Mouse (Mus musculus) C2C12 (cell line): ENCODE data around the gene Ei24. TPM values are rescaled to one million over a fixed set of nuclear protein-coding genes. Genes with fewer than 3 reads are reported as not detected.

ENCODE experiments used
- H3K27me3 ChIP-seq: one replicate; pipeline ENCODE4 v1.6.1; 2011; ENCODE audit not compliant: control insufficient read depth, insufficient read depth, insufficient read length
- H3K36me3 ChIP-seq: one replicate; pipeline ENCODE4 v1.6.1; 2011; ENCODE audit not compliant: control insufficient read depth, insufficient read depth
- H3K4me3 ChIP-seq: one replicate; pipeline ENCODE4 v1.5.1; 2011; ENCODE audit warnings: mild to moderate bottlenecking, control low read depth; ENCODE audit not compliant: poor library complexity, insufficient read depth, severe bottlenecking
- H3K79me2 ChIP-seq: one replicate; pipeline ENCODE4 v1.6.1; 2011; ENCODE audit not compliant: control insufficient read depth, insufficient read depth
- H3K79me3 ChIP-seq: one replicate; pipeline ENCODE4 v1.6.1; 2011; ENCODE audit warnings: low read depth, control low read depth
- H3ac ChIP-seq: one replicate; pipeline ENCODE3; 2011; ENCODE audit warnings: low read depth; ENCODE audit not compliant: control insufficient read depth, insufficient read length
- CEBPB ChIP-seq: IDR thresholded peaks from one replicate; pipeline ENCODE4 v1.6.1; 2011; ENCODE audit warnings: low read depth, mild to moderate bottlenecking, control low read depth, moderate library complexity
- CTCF ChIP-seq: IDR thresholded peaks from one replicate; pipeline ENCODE4 v1.5.1; 2011; ENCODE audit not compliant: control insufficient read depth, insufficient read depth, insufficient read length
- FOSL1 ChIP-seq: IDR thresholded peaks from one replicate; pipeline ENCODE4 v1.8.0; 2011; ENCODE audit warnings: mild to moderate bottlenecking, low read length; ENCODE audit not compliant: poor library complexity, insufficient read depth, severe bottlenecking
- MAX ChIP-seq: IDR thresholded peaks from one replicate; pipeline ENCODE4 v1.6.1; 2011; ENCODE audit warnings: mild to moderate bottlenecking, control low read depth
- MYOD1 ChIP-seq: IDR thresholded peaks from one replicate; pipeline ENCODE4 v1.6.1; 2011; ENCODE audit warnings: low read depth; ENCODE audit not compliant: control insufficient read depth, insufficient read length
- MYOG ChIP-seq: IDR thresholded peaks from one replicate; pipeline ENCODE4 v1.6.1; 2011; ENCODE audit not compliant: control insufficient read depth, insufficient read length; ENCODE audit errors: extremely low read depth
- USF1 ChIP-seq: IDR thresholded peaks from one replicate; pipeline ENCODE4 v1.6.1; 2011; ENCODE audit warnings: low read depth, mild to moderate bottlenecking, control low read depth, moderate library complexity
- polyA plus RNA-seq: library from polyadenylated mRNA; unstranded; fragments of >200 nt; fragmentation: generic; extraction: Trizol; gene quantifications from one replicate; pipeline ENCODE4 v1.2.1, GENCODE M21; 2012; ENCODE audit warnings: missing spikeins

The Ei24 gene
- polyA plus RNA-seq, 1 experiment, result 50.7 TPM

DNA sequence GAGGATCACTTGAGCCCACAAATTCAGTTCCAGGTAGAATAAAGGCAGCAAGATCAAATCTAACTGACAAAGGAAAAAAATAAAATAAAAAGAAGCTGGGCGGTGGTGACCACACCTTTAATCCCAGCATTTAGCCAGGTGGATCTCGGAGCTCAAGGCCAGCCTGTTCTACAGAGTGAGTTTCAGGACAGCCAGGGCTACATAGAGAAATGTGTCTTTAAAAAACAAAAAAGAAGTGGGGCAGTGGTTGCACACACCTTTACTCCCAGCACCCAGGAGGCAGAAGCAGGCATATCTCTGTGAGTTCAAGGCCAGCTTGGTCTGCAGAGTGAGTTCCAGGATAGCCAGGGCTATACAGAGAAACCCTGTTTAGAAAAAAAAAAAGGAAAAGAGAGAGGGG lies 4.8 kb upstream of the Ei24 start:
- Histone ChIP-seq H3K79me2 (peaks cover 1% of the 10 kb centered on the region), H3K36me3 (no peaks in the 10 kb centered on the region)
- TF ChIP-seq FOSL1, result no peak
- no peak for TF ChIP-seq CEBPB
- no peak for TF ChIP-seq MYOG
- no peak for TF ChIP-seq MYOD1
- no peak for TF ChIP-seq MAX
- no peak for TF ChIP-seq USF1
- no peak for TF ChIP-seq CTCF

DNA sequence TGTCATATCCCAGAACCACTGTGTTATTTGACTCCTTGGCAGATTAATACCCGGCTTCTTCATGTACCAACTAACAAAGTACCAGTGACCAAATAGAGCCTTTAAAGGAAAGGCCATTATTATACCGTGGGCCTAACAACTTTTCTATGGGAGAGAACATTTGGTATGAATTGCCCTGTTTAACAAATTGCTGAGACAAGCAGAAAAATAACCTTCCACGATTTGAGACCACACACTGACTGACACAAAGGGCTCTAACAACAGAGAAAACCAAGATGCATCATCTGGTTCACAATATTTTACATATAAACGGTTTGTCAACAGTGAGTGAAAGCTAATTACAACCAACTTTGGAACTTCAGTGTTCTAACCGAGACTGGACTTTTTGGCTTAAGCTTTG lies 969 bp downstream of the Ei24 start:
- H3K4me3 ChIP-seq, result peak overlapping the region; percentile 68
- no peaks in the 10 kb centered on the region for H3K27me3 ChIP-seq
- peaks cover 40% of the 10 kb centered on the region for H3K79me2 ChIP-seq
- no peak overlapping the region for H3ac ChIP-seq
- peaks cover 3% of the 10 kb centered on the region for H3K36me3 ChIP-seq
- TF ChIP-seq FOSL1 (no peak), CEBPB (no peak), MYOD1 (no peak), MYOG (no peak), USF1 (no peak), MAX (no peak), CTCF (no peak)
- peaks cover 20% of the 10 kb centered on the region for H3K79me3 ChIP-seq

More for the DNA sequence above, 4.8 kb upstream of the Ei24 start:
- Histone ChIP-seq H3ac (no peak overlapping the region), H3K27me3 (no peaks in the 10 kb centered on the region), H3K79me3 (no peaks in the 10 kb centered on the region), H3K4me3 (no peak overlapping the region)

DNA sequence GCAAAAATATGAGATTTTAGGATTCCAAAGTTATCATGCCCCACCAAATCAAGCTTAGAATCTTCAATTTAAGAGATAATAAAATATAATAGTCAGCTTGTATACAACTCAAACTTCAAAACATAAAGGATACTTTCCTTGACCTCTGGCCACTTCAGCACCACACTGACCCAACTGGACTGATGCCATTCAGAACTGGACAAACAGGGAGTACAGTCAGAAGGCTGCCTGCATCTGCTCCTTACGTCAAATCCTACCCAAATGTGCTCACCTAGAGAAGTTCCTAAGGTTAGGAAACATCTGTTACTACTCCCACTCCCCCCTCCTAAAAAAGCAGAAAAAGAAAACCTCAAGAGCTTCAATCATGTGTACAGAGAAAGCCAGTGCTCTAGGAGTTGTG lies 1.6 kb downstream of the Ei24 start:
- H3K79me2 ChIP-seq, result peaks cover 40% of the 10 kb centered on the region
- no peak for TF ChIP-seq MAX
- TF ChIP-seq MYOD1, result no peak
- TF ChIP-seq CEBPB, result no peak
- TF ChIP-seq USF1, result no peak
- no peak for TF ChIP-seq MYOG
- no peak for TF ChIP-seq FOSL1
- no peak for TF ChIP-seq CTCF

DNA sequence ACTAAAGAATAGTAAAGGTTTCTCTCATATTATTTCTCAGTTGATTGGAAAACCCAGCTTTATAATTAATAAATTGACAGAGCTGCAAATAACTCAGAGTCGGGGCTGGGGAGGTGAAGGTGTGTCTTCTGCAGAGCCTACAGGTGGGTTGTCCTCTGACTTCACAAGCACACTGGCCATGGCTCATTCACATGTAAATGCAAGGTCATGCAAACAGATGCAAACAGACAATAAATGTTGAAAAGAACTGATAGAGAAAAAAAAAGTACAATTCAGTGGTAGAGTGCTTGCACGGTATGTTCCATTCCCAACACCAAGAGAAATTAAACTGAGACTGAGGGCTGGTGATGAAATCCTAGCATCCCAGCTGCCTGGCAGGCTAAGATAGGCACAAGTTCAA lies 2.7 kb downstream of the Ei24 start:
- no peaks in the 10 kb centered on the region for H3K27me3 ChIP-seq
- no peak overlapping the region for H3ac ChIP-seq
- no peak overlapping the region for H3K4me3 ChIP-seq
- peaks cover 40% of the 10 kb centered on the region for H3K79me2 ChIP-seq
- peaks cover 12% of the 10 kb centered on the region for H3K36me3 ChIP-seq
- H3K79me3 ChIP-seq, result peaks cover 20% of the 10 kb centered on the region
- TF ChIP-seq MAX, result no peak
- no peak for TF ChIP-seq USF1
- no peak for TF ChIP-seq FOSL1
- no peak for TF ChIP-seq CEBPB
- no peak for TF ChIP-seq MYOG
- TF ChIP-seq MYOD1, result no peak
- TF ChIP-seq CTCF, result no peak

More for the DNA sequence above, 1.6 kb downstream of the Ei24 start:
- H3K4me3 ChIP-seq, result no peak overlapping the region
- H3K36me3 ChIP-seq, result peaks cover 6% of the 10 kb centered on the region
- peaks cover 20% of the 10 kb centered on the region for H3K79me3 ChIP-seq
- no peaks in the 10 kb centered on the region for H3K27me3 ChIP-seq
- no peak overlapping the region for H3ac ChIP-seq

DNA sequence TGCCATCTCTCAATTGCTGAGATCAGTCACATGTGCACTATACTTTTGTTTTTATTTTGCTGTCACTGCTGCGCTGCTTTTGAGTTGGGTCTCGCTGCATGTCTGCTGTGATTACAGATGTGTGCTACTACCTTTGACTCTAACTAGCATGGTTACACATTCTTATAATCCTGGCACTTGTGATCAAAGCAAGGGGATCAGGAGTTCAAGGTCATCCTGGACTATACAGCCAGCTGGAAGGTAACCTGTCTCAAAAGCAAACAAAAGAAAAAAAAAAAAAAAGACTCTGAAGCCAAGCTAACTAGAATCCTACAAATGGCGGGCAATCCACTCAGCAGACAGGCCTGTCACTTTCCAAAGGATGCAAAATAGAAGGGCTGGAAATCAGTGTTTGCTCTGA lies 5.0 kb downstream of the Ei24 start:
- peaks cover 40% of the 10 kb centered on the region for H3K79me2 ChIP-seq
- TF ChIP-seq MAX (no peak), USF1 (no peak), CTCF (no peak), MYOG (no peak), FOSL1 (no peak), MYOD1 (no peak), CEBPB (no peak)
- H3K36me3 ChIP-seq, result peaks cover 23% of the 10 kb centered on the region
- peaks cover 20% of the 10 kb centered on the region for H3K79me3 ChIP-seq
- H3K4me3 ChIP-seq, result no peak overlapping the region
- no peak overlapping the region for H3ac ChIP-seq
- no peaks in the 10 kb centered on the region for H3K27me3 ChIP-seq

DNA sequence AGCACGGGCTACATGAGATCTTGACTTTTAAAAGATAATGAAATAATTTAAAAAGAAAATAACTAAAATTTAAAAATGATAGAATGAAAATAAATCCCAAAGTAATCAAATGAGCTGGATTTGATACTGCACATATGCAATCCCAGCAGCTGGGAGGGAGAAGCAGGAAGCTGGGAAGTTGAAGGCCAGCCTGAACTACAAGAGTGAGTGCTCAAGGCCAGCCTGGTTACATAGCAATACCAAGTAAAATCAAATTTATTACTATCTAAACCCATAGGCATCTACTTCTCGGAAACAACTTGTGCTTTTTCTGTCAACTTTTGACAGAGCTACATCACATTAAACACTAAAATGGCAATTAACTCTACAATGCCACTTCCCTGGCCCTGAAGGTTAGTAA lies 13.3 kb downstream of the Ei24 start:
- Histone ChIP-seq H3K4me3 (no peak overlapping the region), H3K36me3 (peaks cover 52% of the 10 kb centered on the region), H3K79me3 (no peaks in the 10 kb centered on the region), H3ac (no peak overlapping the region), H3K79me2 (no peaks in the 10 kb centered on the region), H3K27me3 (no peaks in the 10 kb centered on the region)
- TF ChIP-seq CTCF (no peak), CEBPB (no peak), MYOG (no peak), FOSL1 (no peak), USF1 (no peak), MAX (no peak), MYOD1 (no peak)
